18 mouse cellular contexts compared by ENCODE assay signal in the genomic region with DNA sequence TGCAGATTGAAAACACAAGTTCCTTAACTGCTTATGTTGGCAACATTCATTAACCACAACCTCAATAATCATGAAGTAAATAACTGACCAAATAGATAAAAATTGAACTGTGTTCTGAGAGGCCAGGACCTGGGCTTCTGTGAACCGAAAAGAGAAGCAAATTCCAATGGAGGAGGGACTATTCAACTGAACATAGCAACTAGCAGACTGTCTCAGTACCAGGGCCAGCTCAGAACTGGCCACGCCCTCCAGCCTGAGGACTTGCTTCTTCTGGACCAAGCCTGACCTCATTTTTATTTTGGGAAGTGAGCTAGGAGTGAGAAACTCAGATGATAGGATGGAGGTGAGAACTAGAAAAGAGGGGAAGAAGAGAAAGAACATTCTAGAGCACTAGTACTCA. TPM values are rescaled to one million over a fixed set of nuclear protein-coding genes. Genes with fewer than 3 reads are reported as not detected.
DNase-seq lines count a peak whose midpoint lies in the region; TF ChIP-seq lines count a peak whose summit lies in the region.
"Had no signal": no experiment of that assay in that cellular context is flagged by ENCODE, and none has a peak within 500 bp of the region (broad histone marks: within the 10 kb centered on the region; RNA-seq: fewer than 3 reads in every experiment).

No protein-coding gene starts in this region.

- H3K27me3 ChIP-seq in cerebellum, adult 2 months (ENCODE audit: control insufficient read depth, insufficient read depth, low read length), result no peaks in the 10 kb centered on the region
- H3K27me3 ChIP-seq: forebrain, embryonic 13.5 days; liver, embryonic 15.5 days; neural tube, embryonic 13.5 days had no signal

- peaks cover 6% of the 10 kb centered on the region; the same call in 1 of the 2 replicates for H3K4me1 ChIP-seq in cerebellum, adult 2 months (ENCODE audit: control insufficient read depth, insufficient read depth, low read length)
- H3K4me1 ChIP-seq: forebrain, embryonic 13.5 days; liver, embryonic 15.5 days; neural tube, embryonic 13.5 days had no signal

- H3K4me3 ChIP-seq in cerebellum, adult 2 months (replicated peaks; ENCODE audit: insufficient read depth, low read depth, low read length), result no peak overlapping the region
- H3K4me3 ChIP-seq: forebrain, embryonic 13.5 days; liver, embryonic 15.5 days; neural tube, embryonic 13.5 days had no signal

- no peak for TF ChIP-seq CTCF in cerebellum, adult 2 months (IDR thresholded peaks at IDR 0.05; ENCODE audit: borderline replicate concordance, insufficient read depth, low read depth, low read length)

- 28% methylated on average over 2 of the region's 2 CpGs for WGBS in cerebellum, adult 2 months

- DNase-seq in cerebellum, adult 2 months, result peak; percentile 47 to 61
- no peak for DNase-seq in cerebellum, postnatal 4 days (ENCODE audit: low spot score in 2 of 2)
- peak; percentile 13 for DNase-seq in retina, embryonic 14.5 days (ENCODE audit: low spot score)
- DNase-seq in retina, postnatal 1 day, result no peak
- peak; percentile 82 to 84 for DNase-seq in kidney, adult 8-10 months
- peak; percentile 54 to 65 for DNase-seq in kidney, postnatal 4 days
- DNase-seq in gastrocnemius, postnatal 14 days, result no peak
- DNase-seq in gastrocnemius, postnatal 36 days, result no peak

- H3K27ac ChIP-seq in cerebellum, adult 2 months (ENCODE audit: insufficient read depth, low read length), result no peak overlapping the region
- H3K27ac ChIP-seq: forebrain, embryonic 13.5 days; liver, embryonic 15.5 days; neural tube, embryonic 13.5 days; stomach, postnatal 0 days had no signal

- TF ChIP-seq POLR2A in cerebellum, adult 2 months (IDR thresholded peaks at IDR 0.05; ENCODE audit: borderline replicate concordance, insufficient read depth, low read length), result no peak

- intact Hi-C loops in gastrocnemius, postnatal 14 days (cut with DNase I; ENCODE audit: low total_unique reads), result no loop called here
- intact Hi-C loops in gastrocnemius, postnatal 36 days (cut with DNase I), result no loop called here

RNA-seq across cellular contexts. Expression of a gene that starts 4.8 kb away (rescaled TPM):
- polyA plus RNA-seq in cerebellum, adult 2 months (2012; rRNA removed), result 1.7 and 2.1 TPM in 2 replicates
- not detected for total RNA-seq in gastrocnemius, postnatal 14 days (2021)
- total RNA-seq in gastrocnemius, postnatal 36 days (2021), result under 1 TPM in 1 of 2 experiments, not detected in 1; 0.10 TPM
- total RNA-seq: gastrocnemius, adult 18-20 months; heart, adult 8-10 months; hematopoietic stem cell, adult 5-6 weeks; megakaryocyte, adult 5-6 weeks had no signal
- polyA plus RNA-seq: limb, embryonic 11.5 days; stomach, postnatal 0 days; urinary bladder, adult 2 months had no signal

Comparison
In these comparisons a context has a peak if more than half of its experiments do, and no peak if none do; other contexts are left out.
1. DNase-seq: peak in cerebellum, adult 2 months (2 of 2), retina, embryonic 14.5 days (single experiment), kidney, adult 8-10 months (2 of 2) and kidney, postnatal 4 days (2 of 2); none in cerebellum, postnatal 4 days (0 of 2), retina, postnatal 1 day (single experiment), gastrocnemius, postnatal 14 days (single experiment) and gastrocnemius, postnatal 36 days (0 of 2).